Mouse (Mus musculus): ENCODE measurements around the gene Ncstn. TPM values are rescaled to one million over a fixed set of nuclear protein-coding genes. Genes with fewer than 3 reads are reported as not detected.

Ncstn gene
- total and polyA plus RNA-seq, 3 experiments, result 15.0 to 56.1 (median 24.5) TPM

DNA sequence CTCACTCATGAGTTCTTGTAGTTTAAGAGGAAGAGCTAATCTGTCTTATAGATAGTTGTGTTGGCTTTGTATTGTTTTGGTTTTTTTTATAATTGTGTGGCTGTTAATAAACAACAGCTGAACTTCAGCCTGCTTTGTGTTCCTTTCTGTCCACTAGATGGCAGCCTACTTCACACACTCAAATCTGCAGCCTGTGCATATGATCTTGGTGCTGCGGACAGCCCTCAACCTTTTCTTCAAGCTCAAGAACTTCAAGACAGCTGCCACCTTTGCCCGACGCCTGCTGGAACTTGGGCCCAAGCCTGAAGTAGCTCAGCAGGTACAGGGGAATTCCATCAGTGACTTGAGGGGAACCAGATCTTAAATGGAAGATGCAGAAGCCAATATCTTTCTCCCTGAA lies 37.1 kb upstream of the Ncstn start:
- H3K9ac ChIP-seq (ENCODE audit: insufficient read depth, low read depth), result no peak overlapping the region
- no peaks in the 10 kb centered on the region for H3K9me3 ChIP-seq (replicated peaks; ENCODE audit: low read length)
- no peaks in the 10 kb centered on the region for H3K4me1 ChIP-seq (ENCODE audit: control insufficient read depth in 1 of 2, insufficient read depth in 2 of 2)
- no peak overlapping the region for H3K27ac ChIP-seq (ENCODE audit: insufficient read depth, low read depth)
- TF ChIP-seq SIN3A (IDR thresholded peaks at IDR 0.05; ENCODE audit: low read length), result no peak
- TF ChIP-seq E2F4 (IDR thresholded peaks at IDR 0.05; ENCODE audit: insufficient replicate concordance, low read depth, low read length), result no peak
- no peak for TF ChIP-seq MAFK (IDR thresholded peaks at IDR 0.05; ENCODE audit: insufficient replicate concordance, low read length)
- TF ChIP-seq EP300 (IDR thresholded peaks at IDR 0.05; ENCODE audit: low read length), result no peak
- TF ChIP-seq MAX (IDR thresholded peaks at IDR 0.05; ENCODE audit: low read length), result no peak
- no peak for TF ChIP-seq POLR2A (IDR thresholded peaks at IDR 0.05; ENCODE audit: low read depth, low read length)
- no peak for TF ChIP-seq TCF12 (IDR thresholded peaks at IDR 0.05; ENCODE audit: low read depth, low read length)
- TF ChIP-seq CTCF (conservative IDR thresholded peaks at IDR 0.05 in 1 of 2, IDR thresholded peaks at IDR 0.05 in 1 of 2; ENCODE audit: low read depth in 2 of 2, low read length in 2 of 2), result peak; percentile 33 to 83; a peak in 3 of 4 replicates
- no peak for TF ChIP-seq ZNF384 (IDR thresholded peaks at IDR 0.05; ENCODE audit: low read depth, low read length)
- no peak for TF ChIP-seq ELF1 (IDR thresholded peaks at IDR 0.05; ENCODE audit: low read depth, low read length)
- no peak for TF ChIP-seq BHLHE40 (IDR thresholded peaks at IDR 0.05; ENCODE audit: low read depth, low read length)
- TF ChIP-seq RAD21 (IDR thresholded peaks at IDR 0.05; ENCODE audit: low read depth, low read length), result peak; percentile 59
- no peak for TF ChIP-seq NELFE (IDR thresholded peaks at IDR 0.05; ENCODE audit: low read depth, low read length)
- TF ChIP-seq MAZ (IDR thresholded peaks at IDR 0.05; ENCODE audit: low read depth, low read length), result no peak
- no peak for TF ChIP-seq MYC (IDR thresholded peaks at IDR 0.05; ENCODE audit: low read depth, low read length)
- no peak for TF ChIP-seq JUND (conservative IDR thresholded peaks at IDR 0.05; ENCODE audit: low read depth, low read length)
- TF ChIP-seq CHD2 (IDR thresholded peaks at IDR 0.05; ENCODE audit: low read length), result no peak
- no peak for TF ChIP-seq KAT2A (IDR thresholded peaks at IDR 0.05; ENCODE audit: insufficient replicate concordance, low read length)
- no peak for TF ChIP-seq TBP (conservative IDR thresholded peaks at IDR 0.05; ENCODE audit: low read depth, low read length)
- TF ChIP-seq HCFC1 (IDR thresholded peaks at IDR 0.05; ENCODE audit: low read depth, low read length), result no peak
- no peak for TF ChIP-seq PAX5 (IDR thresholded peaks at IDR 0.05; ENCODE audit: low read length)
- TF ChIP-seq MXI1 (IDR thresholded peaks at IDR 0.05; ENCODE audit: low read depth, low read length), result no peak
- peak; percentile 76 for TF ChIP-seq SMC3 (IDR thresholded peaks at IDR 0.05; ENCODE audit: low read depth, low read length)
- TF ChIP-seq ZMIZ1 (IDR thresholded peaks at IDR 0.05; ENCODE audit: low read depth, low read length), result no peak
- TF ChIP-seq CHD1 (IDR thresholded peaks at IDR 0.05; ENCODE audit: low read depth, low read length), result no peak
- no peak; the same call in 1 of the 2 replicates for TF ChIP-seq USF2 (conservative IDR thresholded peaks at IDR 0.05; ENCODE audit: low read depth, low read length)
- no peak overlapping the region for H3K4me3 ChIP-seq (replicated peaks in 1 of 3; ENCODE audit: low read depth in 2 of 3, low read length in 2 of 3, poor library complexity in 1 of 3)
- H3K27me3 ChIP-seq (replicated peaks), result no peaks in the 10 kb centered on the region
- H3K79me2 ChIP-seq (replicated peaks; ENCODE audit: control insufficient read depth, extremely low read depth, insufficient read depth, poor library complexity, severe bottlenecking), result no peaks in the 10 kb centered on the region
- peaks cover 69 to 93% of the 10 kb centered on the region in 2 experiments for H3K36me3 ChIP-seq (replicated peaks in 1 of 2; ENCODE audit: control insufficient read depth in 1 of 2, insufficient read depth in 1 of 2, low read length in 1 of 2)
- in situ Hi-C loops (cut with MboI; ENCODE audit: low pct_ligation_motif_present, low pct_unique_long_range_greater_than_20kb, low sequenced_read_pairs), result no loop called here
- peak; percentile 53 for DNase-seq (ENCODE audit: extremely low read depth)
- dilution Hi-C loops (cut with MboI; ENCODE audit: extremely low pct_ligation_motif_present, extremely low pct_unique_long_range_greater_than_20kb, low sequenced_read_pairs), result no loop called here
- no peak overlapping the region for H3K4me2 ChIP-seq (ENCODE audit: insufficient read depth, low read depth, poor library complexity, severe bottlenecking)

All from CH12.LX (cell line).